Comparison of ENCODE assay signal across 10 mouse cellular contexts in the genomic region with DNA sequence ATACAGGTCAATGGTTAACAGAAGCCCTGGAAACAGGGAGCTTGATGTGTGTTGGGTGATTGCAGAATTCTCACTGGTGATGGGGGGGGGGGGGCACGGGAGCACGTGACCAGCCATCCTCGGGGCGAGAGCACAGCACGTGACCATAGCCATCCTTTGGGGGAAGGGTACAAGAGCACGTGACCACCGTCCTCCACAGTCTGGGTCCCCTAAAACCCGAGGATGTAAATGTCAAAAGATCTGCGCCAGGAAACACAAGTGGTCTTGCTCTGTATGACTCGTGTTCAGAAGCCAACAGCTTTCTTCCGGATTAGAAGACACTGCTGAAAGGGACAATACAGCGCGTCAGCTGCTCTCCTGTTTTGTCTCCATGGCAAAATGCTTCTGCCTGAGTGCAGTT. TPM values are rescaled to one million over a fixed set of nuclear protein-coding genes. Genes with fewer than 3 reads are reported as not detected.
DNase-seq lines count a peak whose midpoint lies in the region; ATAC-seq and TF ChIP-seq lines count a peak whose summit lies in the region.
"Had no signal": no experiment of that assay in that cellular context is flagged by ENCODE, and none has a peak within 500 bp of the region (broad histone marks: within the 10 kb centered on the region; RNA-seq: fewer than 3 reads in every experiment).

No protein-coding gene starts in this region.

- TF ChIP-seq CTCF in lung, postnatal 0 days (IDR thresholded peaks at IDR 0.05) = no peak

- no peaks in the 10 kb centered on the region for H3K9me3 ChIP-seq in lung, embryonic 15.5 days
- no peaks in the 10 kb centered on the region for H3K9me3 ChIP-seq in limb, embryonic 13.5 days
- H3K9me3 ChIP-seq in lung, postnatal 0 days (ENCODE audit: low read length) = no peaks in the 10 kb centered on the region

- no peak overlapping the region for H3K9ac ChIP-seq in lung, embryonic 15.5 days
- H3K9ac ChIP-seq in limb, embryonic 13.5 days = no peak overlapping the region
- no peak overlapping the region for H3K9ac ChIP-seq in lung, postnatal 0 days (replicated peaks; ENCODE audit: low read depth)

- H3K4me1 ChIP-seq in lung, embryonic 15.5 days = peaks cover 23% of the 10 kb centered on the region
- peaks cover 15% of the 10 kb centered on the region for H3K4me1 ChIP-seq in limb, embryonic 13.5 days
- H3K4me1 ChIP-seq in lung, postnatal 0 days (ENCODE audit: insufficient read depth, low read depth, low read length) = no peaks in the 10 kb centered on the region

- no peak for ATAC-seq in cerebellum, adult (ENCODE audit: insufficient number of reproducible peaks, low FRiP score, low TSS enrichment)
- no peak for ATAC-seq in lung, embryonic 15.5 days (ENCODE audit: borderline replicate concordance, extremely low read depth, low FRiP score, low TSS enrichment)
- no peak for ATAC-seq in limb, embryonic 13.5 days (ENCODE audit: low FRiP score, low read depth)
- no peak for ATAC-seq in lung, postnatal 0 days
- ATAC-seq: activated CD4-positive, CD25-positive, alpha-beta regulatory T cell, adult 4 months had no signal

- no peak overlapping the region for H3K27ac ChIP-seq in lung, embryonic 15.5 days
- H3K27ac ChIP-seq in limb, embryonic 13.5 days = no peak overlapping the region
- no peak overlapping the region for H3K27ac ChIP-seq in lung, postnatal 0 days (ENCODE audit: low read length)

- H3K4me3 ChIP-seq in lung, embryonic 15.5 days = no peak overlapping the region
- H3K4me3 ChIP-seq in limb, embryonic 13.5 days = no peak overlapping the region
- H3K4me3 ChIP-seq in lung, postnatal 0 days (ENCODE audit: low read depth, low read length) = no peak overlapping the region

- no peaks in the 10 kb centered on the region for H3K36me3 ChIP-seq in lung, embryonic 15.5 days
- no peaks in the 10 kb centered on the region for H3K36me3 ChIP-seq in limb, embryonic 13.5 days
- H3K36me3 ChIP-seq in lung, postnatal 0 days (ENCODE audit: insufficient read depth, low read length) = no peaks in the 10 kb centered on the region

- peak; percentile 27 for DNase-seq in cerebellum, adult 11-12 months
- DNase-seq in lung, postnatal 25 days (ENCODE audit: low spot score) = no peak
- DNase-seq in spleen, postnatal 36 days (ENCODE audit: low spot score in 2 of 2) = no peak
- DNase-seq in thymus, postnatal 10 days (ENCODE audit: low spot score in 2 of 2) = no peak
- no peak for DNase-seq in lung, postnatal 0 days (ENCODE audit: low spot score)
- DNase-seq: heart, postnatal 4 days had no signal

- H3K4me2 ChIP-seq in lung, embryonic 15.5 days = peak overlapping the region; percentile 8; the same call in 1 of the 2 replicates
- H3K4me2 ChIP-seq in limb, embryonic 13.5 days (replicated peaks) = peak overlapping the region; percentile 14; the same call in 1 of the 2 replicates
- H3K4me2 ChIP-seq in lung, postnatal 0 days (replicated peaks; ENCODE audit: low read depth, low read length) = no peak overlapping the region

- TF ChIP-seq EP300 in lung, postnatal 0 days (IDR thresholded peaks at IDR 0.05) = no peak

- WGBS in lung, embryonic 15.5 days = 52% methylated on average over 13 of the region's 13 CpGs
- 62% methylated on average over 13 of the region's 13 CpGs for WGBS in limb, embryonic 13.5 days
- 61% methylated on average over 13 of the region's 13 CpGs for WGBS in lung, postnatal 0 days

- H3K27me3 ChIP-seq in lung, embryonic 15.5 days = no peaks in the 10 kb centered on the region
- H3K27me3 ChIP-seq in limb, embryonic 13.5 days = 0 out of 2 replicates have a peak, but pooled peaks cover 5% of the 10 kb centered on the region
- no peaks in the 10 kb centered on the region for H3K27me3 ChIP-seq in lung, postnatal 0 days (replicated peaks; ENCODE audit: insufficient read depth, low read length)

RNA-seq across cellular contexts. Expression of a gene that starts 35.5 kb away (rescaled TPM):
- polyA plus RNA-seq in lung, embryonic 15.5 days (2015; fragmentation: Nextera tagmentation; extraction: Ambion mirVana) = not detected in 2 replicates
- polyA plus RNA-seq in limb, embryonic 13.5 days (2015; fragmentation: Nextera tagmentation; extraction: Ambion mirVana) = not detected in 2 replicates
- polyA plus RNA-seq in lung, postnatal 0 days (2015; fragmentation: Nextera tagmentation; extraction: Ambion mirVana) = not detected in 2 replicates
- polyA plus RNA-seq: activated CD4-positive, CD25-positive, alpha-beta regulatory T cell, adult 4 months had no signal
